Mouse (Mus musculus) Patski (cell line): Measurements from ENCODE around the gene Sin3a. TPM values are rescaled to one million over a fixed set of nuclear protein-coding genes. Genes with fewer than 3 reads are reported as not detected.

ENCODE experiments used
- ATAC-seq: fragments of 100-300 bp; one replicate; pipeline ENCODE4 v1.8.0; 2021
- CTCF ChIA-PET: fragments of 350-600 bp; sonication (Branson Sonifier 250); formaldehyde crosslinking; loops from one replicate; lab custom pipeline; 2022; ENCODE audit warnings: inconsistent platforms; lab: Charles Lee
- POLR2A ChIA-PET: fragments of 350-600 bp; sonication (Branson Sonifier 250); formaldehyde crosslinking; loops from one replicate; lab custom pipeline; 2022; ENCODE audit warnings: antibody characterized with exemption, inconsistent platforms; lab: Charles Lee
- DNase-seq: peaks from one replicate; pipeline ENCODE4 v3.0.0-alpha.2; 2011; ENCODE audit warnings: low read depth, low spot score
- H3K27me3 ChIP-seq: fragments of 371-371 bp; one replicate; pipeline ENCODE4 v1.5.1; 2021
- CTCF ChIP-seq: fragments of 100-300 bp; IDR thresholded peaks from one replicate; pipeline ENCODE4 v1.5.1; 2021
- in situ Hi-C: fragments of 300-500 bp; cut with MboI; formaldehyde crosslinking; loops from 3 replicates; pipeline ENCODE4 v1.11.1; 2018; ENCODE audit warnings: low pct_unique_long_range_greater_than_20kb, mixed read lengths
- polyA plus RNA-seq: library from polyadenylated mRNA; unstranded; gene quantifications from one replicate; pipeline ENCODE4 v1.2.3, GENCODE M21; 2021

Sin3a gene
- polyA plus RNA-seq, 1 experiment from 2014 or later = 40.1 TPM

DNA sequence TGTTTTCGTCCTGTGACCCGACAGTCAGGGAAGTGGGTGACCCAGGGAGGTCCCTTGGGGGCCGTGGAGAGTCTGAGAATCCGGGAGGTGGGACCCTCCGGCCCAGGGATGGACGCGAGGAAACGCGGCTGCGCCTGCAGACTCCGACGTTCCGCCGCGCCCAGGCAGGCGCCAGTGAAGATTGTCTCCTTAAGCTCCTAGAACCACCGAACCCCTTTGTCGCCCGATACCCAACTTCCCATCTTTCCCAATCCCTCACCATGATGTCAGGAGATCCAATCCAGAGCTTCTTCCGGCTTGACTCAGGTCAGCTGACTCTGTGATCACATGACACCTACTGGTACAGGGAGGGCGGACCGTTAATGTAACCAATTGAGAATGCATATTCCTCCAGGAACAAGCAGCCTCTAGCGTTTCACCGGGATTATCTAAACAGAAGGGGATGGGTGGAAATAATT is 86.2 kb downstream of the Sin3a start, which contains the start of gene Commd4:
TSS of gene Commd4 (minus strand) at position 319 of the 458 bp plus-strand sequence.
- in situ Hi-C loops = loop anchor here (10.0 kb wide), 1 partner anchor 277 kb away; no protein-coding TSS in a partner anchor
- no peaks in the 10 kb centered on the region for H3K27me3 ChIP-seq
- DNase-seq (peak; percentile 89), ATAC-seq (peak; percentile 26)
- TF ChIP-seq CTCF = no peak
- ChIA-PET CTCF (no interaction called here), POLR2A (no interaction called here)

DNA sequence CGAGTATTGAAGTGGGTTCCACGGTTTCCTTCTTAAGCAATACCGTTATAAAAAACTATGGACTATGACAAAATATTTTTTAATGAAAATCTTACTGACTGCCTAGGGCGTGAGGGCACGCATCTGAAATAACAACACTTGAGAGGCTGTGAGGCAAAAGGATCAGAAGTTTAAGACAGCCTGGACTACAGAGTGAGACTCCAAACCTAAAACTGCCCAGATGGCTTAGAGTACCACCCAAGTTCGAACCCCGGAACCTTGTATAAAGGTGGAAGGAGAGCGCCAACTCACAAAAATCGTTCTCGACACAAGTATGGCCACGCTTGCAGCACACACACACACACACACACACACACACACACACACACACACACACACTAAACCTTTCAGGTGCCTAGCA is 86.7 kb downstream of the Sin3a start:
- TF ChIP-seq CTCF = no peak
- in situ Hi-C loops = loop anchor here (10.0 kb wide), 1 partner anchor 276 kb away; no protein-coding TSS in a partner anchor
- H3K27me3 ChIP-seq = no peaks in the 10 kb centered on the region
- ChIA-PET CTCF (no interaction called here), POLR2A (no interaction called here)
- DNase-seq = no peak
- no peak for ATAC-seq

DNA sequence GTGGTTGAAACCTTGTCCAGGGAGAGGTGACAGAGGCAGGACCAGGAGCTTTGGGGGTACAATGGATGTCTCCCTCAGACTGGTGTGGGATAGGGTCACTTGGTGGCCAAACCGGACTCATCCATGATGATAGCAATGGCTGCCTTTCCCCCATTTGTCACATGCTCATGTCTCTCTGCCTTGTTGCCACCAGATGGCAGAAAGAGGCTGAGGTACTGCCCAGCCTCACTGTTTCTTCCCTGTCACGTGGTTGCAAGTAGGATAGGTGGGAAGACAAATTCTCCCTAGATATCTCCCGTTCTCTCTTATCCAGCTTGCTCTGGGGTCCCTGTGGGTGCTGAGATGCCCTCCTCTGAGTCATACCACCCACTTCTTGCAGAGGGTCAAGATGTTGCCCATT is 90.7 kb downstream of the Sin3a start:
- CTCF ChIA-PET = no interaction called here
- no peak for ATAC-seq
- DNase-seq = no peak
- in situ Hi-C loops = no loop called here
- no peak for TF ChIP-seq CTCF
- POLR2A ChIA-PET = no interaction called here
- peaks cover 14% of the 10 kb centered on the region for H3K27me3 ChIP-seq

DNA sequence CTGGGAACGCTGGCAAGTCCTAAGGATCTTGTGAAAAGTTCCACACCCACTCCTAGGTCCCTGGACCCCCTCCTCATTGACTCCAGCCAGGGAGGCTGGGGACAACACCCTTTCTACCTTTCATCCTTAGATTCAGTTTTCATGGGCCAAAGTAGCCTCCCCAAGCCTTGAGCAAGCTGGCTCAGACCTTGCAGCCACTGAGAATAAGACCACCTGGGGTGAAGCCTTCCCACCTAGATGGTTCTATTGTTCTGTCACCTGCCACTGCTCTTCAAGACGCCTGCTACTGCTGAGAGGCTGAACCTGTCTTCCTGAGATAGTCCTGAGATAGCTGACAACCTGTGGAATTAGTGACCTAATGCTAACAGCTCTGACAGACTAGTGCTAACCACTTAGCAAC is 91.3 kb downstream of the Sin3a start:
- no peak for DNase-seq
- no peak for ATAC-seq
- ChIA-PET POLR2A (interaction anchor here (0.6 kb wide), 1 partner anchor 300 kb away, joined by 3 read pairs; no protein-coding TSS in a partner anchor), CTCF (no interaction called here)
- TF ChIP-seq CTCF = no peak
- in situ Hi-C loops = no loop called here
- H3K27me3 ChIP-seq = peaks cover 14% of the 10 kb centered on the region

DNA sequence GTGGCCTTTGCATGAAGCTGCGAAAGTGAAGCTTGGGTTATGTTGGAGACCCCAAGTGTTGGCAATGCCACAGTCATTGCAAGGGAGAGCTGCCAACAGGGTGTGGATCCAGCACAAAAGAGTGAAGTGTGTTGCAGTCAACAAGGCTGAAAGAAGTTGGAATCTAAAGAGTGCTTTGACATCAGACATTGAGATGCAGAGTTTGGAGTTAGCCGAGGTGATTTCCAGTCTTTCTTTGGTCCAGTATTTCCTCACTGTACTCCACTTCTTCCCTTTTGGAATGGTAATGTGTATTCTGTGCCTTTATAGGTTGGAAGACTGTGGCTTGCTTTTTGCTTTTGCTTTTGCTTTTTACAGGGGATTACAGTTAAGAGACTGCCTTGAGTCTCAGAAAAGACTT is 94.3 kb downstream of the Sin3a start:
- POLR2A ChIA-PET = no interaction called here
- TF ChIP-seq CTCF = no peak
- DNase-seq (no peak), ATAC-seq (no peak)
- CTCF ChIA-PET = interaction anchor here (1.7 kb wide), 1 partner anchor 10 kb away, joined by 3 read pairs; no protein-coding TSS in a partner anchor
- in situ Hi-C loops = no loop called here
- peaks cover 17% of the 10 kb centered on the region for H3K27me3 ChIP-seq

DNA sequence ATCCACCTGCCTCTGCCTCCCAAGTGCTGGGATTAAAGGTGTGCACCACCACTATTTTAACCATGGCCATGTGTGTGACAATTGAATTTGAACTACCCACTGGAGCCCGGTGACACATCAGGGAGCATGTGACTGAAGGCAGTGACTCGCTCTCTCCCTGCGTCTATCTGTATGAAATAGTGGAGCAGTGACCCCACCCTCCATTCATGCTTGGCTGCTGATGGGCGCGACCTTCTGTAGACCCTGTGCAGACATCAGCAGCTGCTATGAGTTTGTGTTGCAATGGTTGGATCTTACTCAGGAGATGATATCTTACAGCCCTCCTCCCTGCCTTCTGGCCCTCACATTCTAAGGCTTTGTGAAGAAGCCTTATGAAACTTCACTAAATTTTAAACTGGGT is 96.6 kb downstream of the Sin3a start:
- ATAC-seq = no peak
- TF ChIP-seq CTCF = no peak
- POLR2A ChIA-PET = no interaction called here
- DNase-seq = no peak
- CTCF ChIA-PET = no interaction called here
- H3K27me3 ChIP-seq = peaks cover 20% of the 10 kb centered on the region
- in situ Hi-C loops = no loop called here

Other genes starting within 250 kb of the Sin3a start
- not detected for gene Odf3l1, start 207.4 kb upstream of the Sin3a start, polyA plus RNA-seq
- 0.08 TPM for gene Cspg4, start 207.0 kb upstream of the Sin3a start, polyA plus RNA-seq
- 25.8 TPM for gene Snx33, start 143.7 kb upstream of the Sin3a start, polyA plus RNA-seq
- gene Imp3, start 134.6 kb upstream of the Sin3a start, polyA plus RNA-seq = 76.3 TPM
- gene Snupn, start 121.2 kb upstream of the Sin3a start, polyA plus RNA-seq = 17.0 TPM
- gene Ptpn9, start 77.1 kb upstream of the Sin3a start, polyA plus RNA-seq = 78.9 TPM
- gene Man2c1, start 58.6 kb downstream of the Sin3a start, polyA plus RNA-seq = 101 TPM
- 13.0 TPM for gene Neil1, start 76.3 kb downstream of the Sin3a start, polyA plus RNA-seq
- gene Commd4, start 86.3 kb downstream of the Sin3a start, polyA plus RNA-seq = 110 TPM
- gene Trcg1, start 164.5 kb downstream of the Sin3a start, polyA plus RNA-seq = not detected
- gene 1700017B05Rik, start 190.6 kb downstream of the Sin3a start, polyA plus RNA-seq = 38.2 TPM